Mouse (Mus musculus) lung, adult 2 months (tissue): Measurements from ENCODE around the gene Ptges. TPM values are rescaled to one million over a fixed set of nuclear protein-coding genes. Genes with fewer than 3 reads are reported as not detected.
"Not testable (repeated sequence)": the region's sequence is repeated elsewhere in the genome, so short reads cannot be mapped to it uniquely, and the experiment has no call there.

ENCODE experiments used
- DNase-seq: peaks from one replicate; pipeline ENCODE4 v3.0.0; 2022
- H3K4me1 ChIP-seq: fragments of 200-500 bp; 2 replicates; pipeline ENCODE4 v1.6.1; 2011; ENCODE audit warnings: low read length; ENCODE audit not compliant: control insufficient read depth, insufficient read depth
- H3K4me3 ChIP-seq: fragments of 200-500 bp; replicated peaks from 2 replicates; pipeline ENCODE3; 2011; ENCODE audit warnings: low read depth, mild to moderate bottlenecking, control low read depth, low read length; ENCODE audit errors: extremely low read depth
- CTCF ChIP-seq: fragments of 200-500 bp; IDR thresholded peaks from 2 replicates; pipeline ENCODE4 v1.5.1; 2011; ENCODE audit warnings: mild to moderate bottlenecking, low read length, control low read depth; ENCODE audit not compliant: insufficient read depth
- POLR2A ChIP-seq: fragments of 200-500 bp; IDR thresholded peaks from 2 replicates; pipeline ENCODE4 v1.6.1; 2011; ENCODE audit warnings: low read depth, mild to moderate bottlenecking, control low read depth, low read length, borderline replicate concordance; ENCODE audit errors: extremely low read depth
- WGBS: fragments of 180-500 bp; shearing (Covaris S2); methylation state at CpG from one replicate; pipeline ENCODE4 v1.1.7; 2018; 5-methylcytosine and 5-hydroxymethylcytosine counted together
- polyA plus RNA-seq: library from polyadenylated mRNA; depleted of rRNA; stranded (reverse); fragments of >200 nt; gene quantifications from 2 replicates; pipeline ENCODE4 v1.2.3, GENCODE M21; 2012

Gene Ptges
- polyA plus RNA-seq, 1 experiment = 42.3 TPM

DNA sequence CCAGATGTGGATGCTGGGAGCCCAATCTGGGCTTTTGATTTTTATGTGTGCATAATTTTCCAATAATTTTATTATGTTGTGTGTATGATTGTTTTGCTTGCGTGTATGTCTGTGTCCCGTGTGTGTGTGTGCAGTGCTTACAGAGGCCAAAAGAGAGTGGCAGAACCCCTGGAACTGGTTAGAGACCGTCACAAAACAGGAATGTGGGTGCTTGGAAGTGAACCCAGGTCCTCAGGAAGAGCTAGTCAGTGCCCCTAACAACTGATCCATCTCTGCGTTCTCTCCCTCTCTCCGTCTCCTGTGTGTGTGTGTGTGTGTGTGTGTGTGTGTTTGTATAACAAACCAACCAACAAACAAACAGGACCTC lies 22.8 kb upstream of the Ptges start:
- TF ChIP-seq CTCF (no peak), POLR2A (no peak)
- Histone ChIP-seq H3K4me3 (peak overlapping the region; percentile 94), H3K4me1 (peaks cover 7% of the 10 kb centered on the region)
- no peak for DNase-seq
- 28% methylated on average over 5 of the region's 5 CpGs for WGBS

DNA sequence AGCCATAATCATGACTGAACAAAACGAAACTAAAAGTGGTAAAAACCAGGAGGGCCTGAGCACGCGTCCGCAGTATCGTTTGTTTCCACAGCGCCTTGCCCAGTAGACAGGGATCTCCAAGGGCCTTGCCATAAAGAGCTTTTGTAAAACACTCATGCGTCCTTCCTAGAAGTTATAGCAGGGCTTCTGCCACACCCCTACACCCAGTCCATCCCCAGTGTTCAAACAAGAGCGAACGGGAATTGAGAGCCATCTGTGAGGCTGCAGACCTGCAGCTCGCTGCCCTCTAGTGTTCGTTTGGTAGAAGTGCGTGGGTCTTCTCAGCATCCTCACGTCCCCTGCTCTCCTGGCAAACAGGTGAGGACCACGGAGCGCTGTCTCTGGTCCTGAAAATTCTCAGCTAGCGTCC lies 12.9 kb upstream of the Ptges start:
- WGBS = 13% methylated on average over 16 of the region's 16 CpGs
- peak; percentile 47; the same call in 1 of the 2 replicates for TF ChIP-seq POLR2A
- peak; percentile 97 for TF ChIP-seq CTCF
- H3K4me1 ChIP-seq = no peaks in the 10 kb centered on the region
- peak; percentile 63 for DNase-seq
- peak overlapping the region; percentile 66 for H3K4me3 ChIP-seq

DNA sequence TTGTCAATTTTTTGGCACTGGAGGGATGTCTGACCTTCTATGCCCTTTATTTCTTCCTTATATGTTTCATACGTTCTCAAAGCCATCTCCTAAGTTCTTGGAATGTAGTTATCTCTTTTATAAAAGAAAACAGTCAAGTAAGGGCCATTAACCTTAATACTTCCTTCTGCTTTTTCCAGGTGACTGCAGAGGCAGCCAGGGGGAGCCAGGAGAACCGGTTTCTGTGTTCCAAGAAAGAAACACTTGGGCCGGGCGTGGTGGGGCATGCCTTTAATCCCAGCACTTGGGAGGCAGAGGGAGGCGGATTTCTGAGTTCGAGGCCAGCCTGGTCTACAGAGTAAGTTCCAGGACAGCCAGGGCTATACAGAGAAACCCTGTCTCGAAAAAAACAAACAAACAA lies 12.5 kb upstream of the Ptges start:
- H3K4me3 ChIP-seq, DNase-seq: not testable (repeated sequence)
- 27% methylated on average over 7 of the region's 7 CpGs for WGBS

GRCm38 (mm10) chr2:30941586-30941985 lies 11.9 kb upstream of the Ptges start:
- no peak for TF ChIP-seq POLR2A
- no peak for TF ChIP-seq CTCF
- 83% methylated on average over 5 of the region's 5 CpGs for WGBS
- H3K4me3 ChIP-seq = no peak overlapping the region
- DNase-seq = no peak
- H3K4me1 ChIP-seq = no peaks in the 10 kb centered on the region

More for the DNA sequence above, 12.5 kb upstream of the Ptges start:
- not testable (repeated sequence) for H3K4me1 ChIP-seq

- DNase-seq = no peak
- Histone ChIP-seq H3K4me1 (no peaks in the 10 kb centered on the region), H3K4me3 (no peak overlapping the region)
- TF ChIP-seq CTCF (no peak), POLR2A (no peak)
- 45% methylated on average over 4 of the region's 4 CpGs for WGBS
Observed at GRCm38 (mm10) chr2:30938574-30938991, 8.9 kb upstream of the Ptges start.

DNA sequence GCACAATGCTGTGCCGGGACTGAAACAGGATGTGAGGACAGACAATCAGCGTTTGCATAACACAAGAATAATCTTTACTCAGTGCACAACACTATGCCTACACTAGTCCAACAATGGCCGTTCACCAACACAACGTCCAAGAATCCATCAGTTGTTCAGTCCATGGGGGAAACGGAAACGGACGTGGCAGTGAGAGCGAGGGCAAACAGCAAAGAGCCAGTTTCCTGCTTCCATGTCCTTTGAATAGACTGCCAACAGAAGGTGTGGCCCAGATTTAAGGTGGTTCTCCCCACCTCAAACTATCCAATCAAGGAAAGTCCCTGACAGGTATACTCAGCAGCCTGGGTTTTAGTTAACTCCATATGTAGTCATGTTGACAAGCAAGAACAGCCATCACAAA lies 8.1 kb upstream of the Ptges start:
- WGBS = 28% methylated on average over 8 of the region's 8 CpGs
- TF ChIP-seq CTCF = no peak
- TF ChIP-seq POLR2A = no peak
- Histone ChIP-seq H3K4me3 (no peak overlapping the region), H3K4me1 (no peaks in the 10 kb centered on the region)
- no peak for DNase-seq

DNA sequence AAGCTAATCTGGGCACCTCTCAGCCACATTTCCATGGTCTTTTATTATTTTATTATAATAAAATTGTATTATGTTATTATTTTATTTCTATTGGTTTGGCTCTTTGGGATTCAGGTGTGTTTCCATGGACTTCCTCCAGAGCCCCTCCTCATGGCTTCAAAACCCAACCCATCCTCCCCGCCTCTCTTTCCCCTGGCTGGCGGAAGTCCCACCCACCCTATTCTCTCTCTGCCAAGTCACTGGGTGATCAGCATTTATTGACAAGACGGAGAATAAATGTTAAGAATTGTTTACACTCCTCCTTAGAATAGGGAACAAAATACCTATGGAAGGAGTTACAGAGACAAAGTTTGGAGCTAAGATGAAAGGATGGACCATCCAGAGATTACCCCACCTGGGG lies 7.1 kb upstream of the Ptges start:
- DNase-seq = no peak
- no peak overlapping the region for H3K4me3 ChIP-seq
- TF ChIP-seq POLR2A = no peak
- TF ChIP-seq CTCF = no peak
- H3K4me1 ChIP-seq = no peaks in the 10 kb centered on the region
- WGBS = 83% methylated on average over 3 of the region's 3 CpGs

DNA sequence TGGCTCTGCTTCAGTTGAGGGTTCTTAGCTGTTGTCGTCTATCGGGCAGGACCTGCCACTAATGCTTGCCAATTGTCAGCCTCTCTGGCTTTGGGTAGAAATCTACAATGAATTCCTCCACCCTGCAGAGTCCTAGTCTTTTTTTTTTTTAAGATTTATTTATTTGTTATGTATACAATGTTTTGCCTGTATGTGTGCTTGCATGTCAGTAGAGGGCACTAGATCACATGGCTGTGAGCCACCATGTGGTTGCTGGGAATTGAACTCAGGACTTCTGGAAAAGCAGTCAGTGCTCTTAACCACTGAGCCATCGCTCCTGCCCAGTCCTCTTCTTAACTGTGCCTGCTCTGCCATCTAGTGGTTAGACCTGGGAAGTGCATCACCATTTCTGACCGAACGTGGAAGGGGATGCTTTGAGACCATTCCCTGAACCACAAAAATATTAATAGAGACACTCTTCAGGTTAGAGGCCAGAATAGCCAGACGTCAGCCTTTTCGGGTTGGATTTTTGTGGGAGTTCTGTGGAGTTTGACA lies 4.3 kb upstream of the Ptges start:
- H3K4me3 ChIP-seq = no peak overlapping the region
- 19% methylated on average over 7 of the region's 7 CpGs for WGBS
- H3K4me1 ChIP-seq = peaks cover 2% of the 10 kb centered on the region; the same call in 1 of the 2 replicates
- peak; percentile 91 for TF ChIP-seq CTCF
- no peak for TF ChIP-seq POLR2A
- peak; percentile 73 for DNase-seq

GRCm38 (mm10) chr2:30933032-30933431 lies 3.4 kb upstream of the Ptges start:
- TF ChIP-seq POLR2A (no peak), CTCF (no peak)
- WGBS = 71% methylated on average over 6 of the region's 6 CpGs
- Histone ChIP-seq H3K4me1 (peaks cover 2% of the 10 kb centered on the region; the same call in 1 of the 2 replicates), H3K4me3 (no peak overlapping the region)
- DNase-seq = no peak

- no peak overlapping the region for H3K4me3 ChIP-seq
- WGBS = 82% methylated on average over 3 of the region's 3 CpGs
- DNase-seq = no peak
- H3K4me1 ChIP-seq = peaks cover 9% of the 10 kb centered on the region
- TF ChIP-seq CTCF (no peak), POLR2A (no peak)
Observed at GRCm38 (mm10) chr2:30931922-30932321, 2.3 kb upstream of the Ptges start.

- 86% methylated on average over 2 of the region's 2 CpGs for WGBS
- H3K4me3 ChIP-seq, H3K4me1 ChIP-seq, DNase-seq: not testable (repeated sequence)
Observed at GRCm38 (mm10) chr2:30930846-30931245, 1.2 kb upstream of the Ptges start.

- TF ChIP-seq POLR2A (peak; percentile 49; the same call in 1 of the 2 replicates), CTCF (no peak)
- peak; percentile 36 for DNase-seq
- WGBS = 24% methylated on average over 12 of the region's 12 CpGs
- Histone ChIP-seq H3K4me1 (peaks cover 9% of the 10 kb centered on the region), H3K4me3 (peak overlapping the region; percentile 19)
Observed at GRCm38 (mm10) chr2:30928893-30929482, 675 bp downstream of the Ptges start.
